Mouse (Mus musculus): Measurements from ENCODE around the gene Sirt4. TPM values are rescaled to one million over a fixed set of nuclear protein-coding genes. Genes with fewer than 3 reads are reported as not detected.

The Sirt4 gene
- total and polyA plus RNA-seq, 3 experiments: 9.3 to 27.5 (median 13.3) TPM

DNA sequence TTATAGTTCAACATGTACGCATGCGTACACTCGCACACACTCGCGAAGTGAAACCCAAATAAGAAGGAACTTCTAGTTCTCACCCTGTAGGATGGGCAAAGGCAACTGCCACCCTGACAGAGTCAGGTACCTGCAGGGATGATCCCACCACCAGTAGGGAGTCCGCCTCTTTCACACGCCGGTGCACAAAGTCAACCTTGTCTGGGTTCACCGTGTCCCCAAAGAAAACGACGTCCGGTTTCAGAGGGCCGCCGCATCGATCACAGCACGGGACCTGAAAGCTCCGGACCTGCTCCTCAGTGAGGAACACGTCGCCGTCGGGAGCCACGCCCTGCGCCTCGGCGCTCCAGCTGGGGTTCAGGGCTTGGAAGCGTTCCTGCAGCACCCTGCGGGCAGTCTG is 4.4 kb downstream of the Sirt4 start:
- no peak for ATAC-seq (ENCODE audit: extremely low read depth, insufficient number of reproducible peaks, low FRiP score, poor library complexity, severe bottlenecking)
- peaks cover 52% of the 10 kb centered on the region for H3K36me3 ChIP-seq (replicated peaks)
- H3K4me3 ChIP-seq (ENCODE audit: low read depth, low read length): no peak overlapping the region
- TF ChIP-seq POLR2AphosphoS5 (IDR thresholded peaks at IDR 0.05; ENCODE audit: insufficient replicate concordance, low read depth, low read length): no peak
- H3K9me3 ChIP-seq (replicated peaks): no peaks in the 10 kb centered on the region
- H3K27me3 ChIP-seq (ENCODE audit: insufficient read depth, low read length): no peaks in the 10 kb centered on the region
- no peak for DNase-seq (ENCODE audit: low spot score)
- peaks cover 26% of the 10 kb centered on the region for H3K4me1 ChIP-seq (ENCODE audit: insufficient read depth, low read depth, low read length)

GRCm38 (mm10) chr5:115479561-115479960 is 5.0 kb downstream of the Sirt4 start:
- no peak for DNase-seq (ENCODE audit: low spot score)
- Histone ChIP-seq H3K4me1 (ENCODE audit: insufficient read depth, low read depth, low read length) (peaks cover 23% of the 10 kb centered on the region), H3K4me3 (ENCODE audit: low read depth, low read length) (no peak overlapping the region), H3K9me3 (replicated peaks) (no peaks in the 10 kb centered on the region), H3K27me3 (ENCODE audit: insufficient read depth, low read length) (no peaks in the 10 kb centered on the region), H3K36me3 (replicated peaks) (peaks cover 52% of the 10 kb centered on the region)
- no peak for TF ChIP-seq TAL1 (conservative IDR thresholded peaks at IDR 0.05; ENCODE audit: low read depth, low read length)
- no peak for TF ChIP-seq GATA1 (IDR thresholded peaks at IDR 0.05; ENCODE audit: borderline replicate concordance, low read length)
- TF ChIP-seq CTCF (IDR thresholded peaks at IDR 0.05; ENCODE audit: low read depth, low read length): no peak
- no peak for TF ChIP-seq POLR2AphosphoS5 (IDR thresholded peaks at IDR 0.05; ENCODE audit: insufficient replicate concordance, low read depth, low read length)
- TF ChIP-seq GATA2 (IDR thresholded peaks at IDR 0.05; ENCODE audit: borderline replicate concordance, low read depth, low read length): no peak
- ATAC-seq (ENCODE audit: extremely low read depth, insufficient number of reproducible peaks, low FRiP score, poor library complexity, severe bottlenecking): no peak

GRCm38 (mm10) chr5:115476107-115476727 is 8.3 kb downstream of the Sirt4 start:
- H3K36me3 ChIP-seq (replicated peaks): peaks cover 35% of the 10 kb centered on the region
- H3K4me3 ChIP-seq (ENCODE audit: low read depth, low read length): no peak overlapping the region
- ATAC-seq (ENCODE audit: extremely low read depth, insufficient number of reproducible peaks, low FRiP score, poor library complexity, severe bottlenecking): no peak
- H3K4me1 ChIP-seq (ENCODE audit: insufficient read depth, low read depth, low read length): peaks cover 14% of the 10 kb centered on the region
- H3K9me3 ChIP-seq (replicated peaks): no peaks in the 10 kb centered on the region
- no peak for DNase-seq (ENCODE audit: low spot score)
- TF ChIP-seq GATA1 (IDR thresholded peaks at IDR 0.05; ENCODE audit: borderline replicate concordance, low read length): no peak
- TF ChIP-seq GATA2 (IDR thresholded peaks at IDR 0.05; ENCODE audit: borderline replicate concordance, low read depth, low read length): no peak
- no peak for TF ChIP-seq POLR2AphosphoS5 (IDR thresholded peaks at IDR 0.05; ENCODE audit: insufficient replicate concordance, low read depth, low read length)
- TF ChIP-seq CTCF (IDR thresholded peaks at IDR 0.05; ENCODE audit: low read depth, low read length): no peak
- no peak for TF ChIP-seq TAL1 (conservative IDR thresholded peaks at IDR 0.05; ENCODE audit: low read depth, low read length)
- H3K27me3 ChIP-seq (ENCODE audit: insufficient read depth, low read length): peaks cover 6% of the 10 kb centered on the region

GRCm38 (mm10) chr5:115475337-115476106 is 9.0 kb downstream of the Sirt4 start:
- Histone ChIP-seq H3K4me1 (ENCODE audit: insufficient read depth, low read depth, low read length) (peaks cover 14% of the 10 kb centered on the region), H3K4me3 (ENCODE audit: low read depth, low read length) (no peak overlapping the region), H3K36me3 (replicated peaks) (peaks cover 30% of the 10 kb centered on the region), H3K9me3 (replicated peaks) (no peaks in the 10 kb centered on the region), H3K27me3 (ENCODE audit: insufficient read depth, low read length) (peaks cover 13% of the 10 kb centered on the region)
- no peak for ATAC-seq (ENCODE audit: extremely low read depth, insufficient number of reproducible peaks, low FRiP score, poor library complexity, severe bottlenecking)
- TF ChIP-seq GATA2 (IDR thresholded peaks at IDR 0.05; ENCODE audit: borderline replicate concordance, low read depth, low read length) (no peak), GATA1 (IDR thresholded peaks at IDR 0.05; ENCODE audit: borderline replicate concordance, low read length) (no peak), TAL1 (conservative IDR thresholded peaks at IDR 0.05; ENCODE audit: low read depth, low read length) (no peak), POLR2AphosphoS5 (IDR thresholded peaks at IDR 0.05; ENCODE audit: insufficient replicate concordance, low read depth, low read length) (no peak), CTCF (IDR thresholded peaks at IDR 0.05; ENCODE audit: low read depth, low read length) (no peak)
- DNase-seq (ENCODE audit: low spot score): no peak

GRCm38 (mm10) chr5:115474174-115474828 is 10.2 kb downstream of the Sirt4 start:
- no peak overlapping the region for H3K4me3 ChIP-seq (ENCODE audit: low read depth, low read length)
- ATAC-seq (ENCODE audit: extremely low read depth, insufficient number of reproducible peaks, low FRiP score, poor library complexity, severe bottlenecking): no peak

GRCm38 (mm10) chr5:115473191-115473590 is 11.3 kb downstream of the Sirt4 start:
- DNase-seq (ENCODE audit: low spot score) (no peak), ATAC-seq (ENCODE audit: extremely low read depth, insufficient number of reproducible peaks, low FRiP score, poor library complexity, severe bottlenecking) (no peak)
- TF ChIP-seq CTCF (IDR thresholded peaks at IDR 0.05; ENCODE audit: low read depth, low read length) (no peak), GATA1 (IDR thresholded peaks at IDR 0.05; ENCODE audit: borderline replicate concordance, low read length) (no peak), POLR2AphosphoS5 (IDR thresholded peaks at IDR 0.05; ENCODE audit: insufficient replicate concordance, low read depth, low read length) (no peak), TAL1 (conservative IDR thresholded peaks at IDR 0.05; ENCODE audit: low read depth, low read length) (no peak), GATA2 (IDR thresholded peaks at IDR 0.05; ENCODE audit: borderline replicate concordance, low read depth, low read length) (no peak)
- Histone ChIP-seq H3K9me3 (replicated peaks) (no peaks in the 10 kb centered on the region), H3K4me1 (ENCODE audit: insufficient read depth, low read depth, low read length) (peaks cover 11% of the 10 kb centered on the region; the same call in 1 of the 2 replicates), H3K36me3 (replicated peaks) (peaks cover 16% of the 10 kb centered on the region), H3K4me3 (ENCODE audit: low read depth, low read length) (no peak overlapping the region), H3K27me3 (ENCODE audit: insufficient read depth, low read length) (peaks cover 25% of the 10 kb centered on the region)

More at GRCm38 (mm10) chr5:115474174-115474828, 10.2 kb downstream of the Sirt4 start:
- peaks cover 11% of the 10 kb centered on the region; the same call in 1 of the 2 replicates for H3K4me1 ChIP-seq (ENCODE audit: insufficient read depth, low read depth, low read length)
- DNase-seq (ENCODE audit: low spot score): no peak
- peaks cover 21% of the 10 kb centered on the region for H3K27me3 ChIP-seq (ENCODE audit: insufficient read depth, low read length)
- H3K9me3 ChIP-seq (replicated peaks): no peaks in the 10 kb centered on the region
- H3K36me3 ChIP-seq (replicated peaks): peaks cover 18% of the 10 kb centered on the region
- TF ChIP-seq GATA1 (IDR thresholded peaks at IDR 0.05; ENCODE audit: borderline replicate concordance, low read length): no peak
- TF ChIP-seq TAL1 (conservative IDR thresholded peaks at IDR 0.05; ENCODE audit: low read depth, low read length): no peak
- no peak for TF ChIP-seq POLR2AphosphoS5 (IDR thresholded peaks at IDR 0.05; ENCODE audit: insufficient replicate concordance, low read depth, low read length)
- no peak for TF ChIP-seq GATA2 (IDR thresholded peaks at IDR 0.05; ENCODE audit: borderline replicate concordance, low read depth, low read length)
- TF ChIP-seq CTCF (IDR thresholded peaks at IDR 0.05; ENCODE audit: low read depth, low read length): no peak

All from G1E (cell line).